Mouse (Mus musculus): ENCODE results near the gene Lrch1. TPM values are rescaled to one million over a fixed set of nuclear protein-coding genes. Genes with fewer than 3 reads are reported as not detected.

Gene Lrch1
- polyA plus RNA-seq, 1 experiment from 2014 or later, result 18.3 TPM

DNA sequence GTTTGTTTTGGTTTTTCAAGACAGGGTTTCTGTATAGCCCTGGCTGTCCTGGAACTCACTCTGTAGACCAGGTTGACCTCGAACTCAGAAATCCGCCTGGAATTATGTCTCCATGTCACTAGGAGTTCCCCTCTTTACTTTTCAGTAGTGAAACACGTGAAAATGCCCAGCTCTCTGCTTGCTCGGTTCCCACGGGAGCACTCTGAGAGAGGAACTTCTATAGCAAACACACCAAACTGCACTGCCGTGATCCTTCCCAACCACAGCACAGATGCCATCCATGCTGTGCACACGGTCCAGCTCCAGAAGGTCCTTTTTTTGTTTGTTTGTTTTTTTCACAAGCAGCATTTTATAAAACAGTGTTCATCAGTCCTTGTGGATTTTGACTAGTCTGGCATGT, 28.5 kb downstream of the Lrch1 start:
- 70% methylated on average over 7 of the region's 7 CpGs for WGBS

DNA sequence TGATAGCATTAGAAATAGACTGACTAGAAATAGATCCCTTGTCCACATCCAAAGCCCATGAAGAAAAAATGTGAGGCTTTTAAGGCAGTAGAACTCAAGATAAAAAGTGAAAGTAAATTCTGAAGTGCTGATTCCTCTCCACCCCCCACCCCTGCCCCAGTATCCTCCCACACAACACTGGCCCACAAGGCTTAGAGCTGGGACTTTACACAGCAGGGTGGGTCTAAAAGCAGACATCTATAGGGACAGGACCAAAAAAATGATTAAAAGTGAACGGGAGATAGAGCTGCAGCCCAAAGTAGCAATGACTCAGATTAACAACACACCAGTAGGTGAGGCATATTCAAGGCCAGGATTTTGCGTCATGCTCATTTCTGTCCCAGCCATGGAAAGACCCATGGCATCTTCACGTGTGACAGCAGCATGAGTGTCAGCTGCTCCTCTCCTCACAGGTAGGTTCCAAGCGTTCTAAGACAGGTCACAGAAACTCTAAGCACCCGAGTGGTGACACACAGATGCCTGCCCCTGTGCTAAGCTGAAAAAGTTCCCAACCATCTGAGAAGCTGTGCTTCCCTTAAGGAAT, 29.1 kb downstream of the Lrch1 start:
- 84% methylated on average over 5 of the region's 5 CpGs for WGBS
- Histone ChIP-seq H3K9ac (ENCODE audit: low read length) (no peak overlapping the region), H3K4me3 (ENCODE audit: low read length) (no peak overlapping the region), H3K4me1 (replicated peaks; ENCODE audit: control insufficient read depth, insufficient read depth, low read length) (peaks cover 41% of the 10 kb centered on the region), H3K9me3 (ENCODE audit: control insufficient read depth, low read length) (no peaks in the 10 kb centered on the region), H3K27me3 (ENCODE audit: control insufficient read depth, insufficient read depth, low read depth, low read length) (no peaks in the 10 kb centered on the region), H3K36me3 (ENCODE audit: control insufficient read depth, insufficient read depth, low read length) (no peaks in the 10 kb centered on the region), H3K4me2 (ENCODE audit: low read depth, low read length) (no peak overlapping the region), H3K27ac (ENCODE audit: low read length) (no peak overlapping the region)
- no peak for ATAC-seq (ENCODE audit: low read depth)

More for the DNA sequence above, 28.5 kb downstream of the Lrch1 start:
- peaks cover 35% of the 10 kb centered on the region for H3K4me1 ChIP-seq (replicated peaks; ENCODE audit: control insufficient read depth, insufficient read depth, low read length)
- H3K9me3 ChIP-seq (ENCODE audit: control insufficient read depth, low read length), result no peaks in the 10 kb centered on the region
- no peak overlapping the region for H3K4me2 ChIP-seq (ENCODE audit: low read depth, low read length)
- H3K4me3 ChIP-seq (ENCODE audit: low read length), result no peak overlapping the region
- no peak overlapping the region for H3K9ac ChIP-seq (ENCODE audit: low read length)
- no peaks in the 10 kb centered on the region for H3K27me3 ChIP-seq (ENCODE audit: control insufficient read depth, insufficient read depth, low read depth, low read length)
- H3K27ac ChIP-seq (ENCODE audit: low read length), result no peak overlapping the region
- H3K36me3 ChIP-seq (ENCODE audit: control insufficient read depth, insufficient read depth, low read length), result no peaks in the 10 kb centered on the region
- ATAC-seq (ENCODE audit: low read depth), result no peak

GRCm38 (mm10) chr14:74917504-74918124, 30.1 kb downstream of the Lrch1 start:
- H3K4me2 ChIP-seq (ENCODE audit: low read depth, low read length), result no peak overlapping the region
- H3K27me3 ChIP-seq (ENCODE audit: control insufficient read depth, insufficient read depth, low read depth, low read length), result no peaks in the 10 kb centered on the region
- no peak overlapping the region for H3K9ac ChIP-seq (ENCODE audit: low read length)
- no peaks in the 10 kb centered on the region for H3K36me3 ChIP-seq (ENCODE audit: control insufficient read depth, insufficient read depth, low read length)
- WGBS, result 74% methylated on average over 5 of the region's 5 CpGs
- no peak overlapping the region for H3K27ac ChIP-seq (ENCODE audit: low read length)
- H3K4me1 ChIP-seq (replicated peaks; ENCODE audit: control insufficient read depth, insufficient read depth, low read length), result peaks cover 40% of the 10 kb centered on the region
- no peaks in the 10 kb centered on the region for H3K9me3 ChIP-seq (ENCODE audit: control insufficient read depth, low read length)
- ATAC-seq (ENCODE audit: low read depth), result no peak
- no peak overlapping the region for H3K4me3 ChIP-seq (ENCODE audit: low read length)

DNA sequence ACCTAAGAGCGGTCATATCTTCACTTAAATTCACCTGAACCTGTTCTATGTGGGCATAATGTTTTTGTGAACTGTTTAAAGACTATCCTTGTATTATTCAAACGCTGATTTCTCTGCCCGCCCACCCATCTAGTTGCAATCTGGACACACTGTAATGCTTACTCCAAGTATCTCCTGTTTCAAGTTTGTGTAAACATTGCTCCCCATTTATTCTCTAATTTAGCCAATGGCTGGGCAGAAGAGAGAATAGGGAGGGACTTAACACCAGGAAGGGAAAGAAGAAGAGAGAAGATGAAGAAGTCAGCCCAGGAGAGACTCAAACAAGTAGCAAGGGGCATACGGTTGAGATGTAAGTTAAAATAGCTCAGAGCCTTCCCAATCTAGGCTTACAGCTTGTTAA, 31.0 kb downstream of the Lrch1 start:
- no peak overlapping the region for H3K9ac ChIP-seq (ENCODE audit: low read length)
- no peak overlapping the region for H3K27ac ChIP-seq (ENCODE audit: low read length)
- ATAC-seq (ENCODE audit: low read depth), result peak; percentile 32; the same call in 1 of the 2 replicates
- WGBS, result 50% methylated on average over 4 of the region's 4 CpGs
- H3K4me1 ChIP-seq (replicated peaks; ENCODE audit: control insufficient read depth, insufficient read depth, low read length), result peaks cover 40% of the 10 kb centered on the region
- no peak overlapping the region for H3K4me3 ChIP-seq (ENCODE audit: low read length)
- no peaks in the 10 kb centered on the region for H3K9me3 ChIP-seq (ENCODE audit: control insufficient read depth, low read length)
- no peak overlapping the region for H3K4me2 ChIP-seq (ENCODE audit: low read depth, low read length)
- no peaks in the 10 kb centered on the region for H3K27me3 ChIP-seq (ENCODE audit: control insufficient read depth, insufficient read depth, low read depth, low read length)
- H3K36me3 ChIP-seq (ENCODE audit: control insufficient read depth, insufficient read depth, low read length), result no peaks in the 10 kb centered on the region

DNA sequence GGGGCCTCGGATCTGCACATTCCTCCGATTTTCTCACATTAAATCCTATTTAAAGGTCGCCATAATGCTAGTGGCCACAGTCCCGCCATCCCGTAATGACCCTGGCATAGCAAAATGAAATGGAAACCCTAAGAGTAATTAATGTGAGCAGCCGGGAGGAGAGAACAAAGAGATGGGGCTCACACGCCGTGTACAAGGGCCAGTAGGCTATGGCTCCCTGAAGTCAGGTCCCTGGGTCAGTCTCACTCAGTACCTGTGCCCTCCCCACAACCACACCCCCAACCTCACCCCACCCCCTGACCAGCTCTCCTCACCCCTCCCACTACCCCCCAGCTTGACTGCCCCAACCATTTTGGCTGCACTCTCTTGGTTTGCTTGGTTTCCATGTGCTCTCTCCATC, 31.6 kb downstream of the Lrch1 start:
- no peaks in the 10 kb centered on the region for H3K27me3 ChIP-seq (ENCODE audit: control insufficient read depth, insufficient read depth, low read depth, low read length)
- 0 out of 2 replicates have a peak, but pooled peaks have one; percentile 18 for ATAC-seq (ENCODE audit: low read depth)
- no peak overlapping the region for H3K4me3 ChIP-seq (ENCODE audit: low read length)
- peaks cover 41% of the 10 kb centered on the region for H3K4me1 ChIP-seq (replicated peaks; ENCODE audit: control insufficient read depth, insufficient read depth, low read length)
- no peak overlapping the region for H3K27ac ChIP-seq (ENCODE audit: low read length)
- WGBS, result 83% methylated on average over 8 of the region's 8 CpGs
- H3K4me2 ChIP-seq (ENCODE audit: low read depth, low read length), result no peak overlapping the region
- H3K9ac ChIP-seq (ENCODE audit: low read length), result no peak overlapping the region
- no peaks in the 10 kb centered on the region for H3K9me3 ChIP-seq (ENCODE audit: control insufficient read depth, low read length)
- no peaks in the 10 kb centered on the region for H3K36me3 ChIP-seq (ENCODE audit: control insufficient read depth, insufficient read depth, low read length)

- H3K27me3 ChIP-seq (ENCODE audit: control insufficient read depth, insufficient read depth, low read depth, low read length), result no peaks in the 10 kb centered on the region
- no peaks in the 10 kb centered on the region for H3K9me3 ChIP-seq (ENCODE audit: control insufficient read depth, low read length)
- peaks cover 42% of the 10 kb centered on the region for H3K4me1 ChIP-seq (replicated peaks; ENCODE audit: control insufficient read depth, insufficient read depth, low read length)
- no peak overlapping the region for H3K4me3 ChIP-seq (ENCODE audit: low read length)
- H3K36me3 ChIP-seq (ENCODE audit: control insufficient read depth, insufficient read depth, low read length), result no peaks in the 10 kb centered on the region
- 70% methylated on average over 2 of the region's 2 CpGs for WGBS
- no peak overlapping the region for H3K27ac ChIP-seq (ENCODE audit: low read length)
- no peak overlapping the region for H3K9ac ChIP-seq (ENCODE audit: low read length)
- no peak overlapping the region for H3K4me2 ChIP-seq (ENCODE audit: low read depth, low read length)
- ATAC-seq (ENCODE audit: low read depth), result no peak
Observed at GRCm38 (mm10) chr14:74915658-74916057, 32.0 kb downstream of the Lrch1 start.

DNA sequence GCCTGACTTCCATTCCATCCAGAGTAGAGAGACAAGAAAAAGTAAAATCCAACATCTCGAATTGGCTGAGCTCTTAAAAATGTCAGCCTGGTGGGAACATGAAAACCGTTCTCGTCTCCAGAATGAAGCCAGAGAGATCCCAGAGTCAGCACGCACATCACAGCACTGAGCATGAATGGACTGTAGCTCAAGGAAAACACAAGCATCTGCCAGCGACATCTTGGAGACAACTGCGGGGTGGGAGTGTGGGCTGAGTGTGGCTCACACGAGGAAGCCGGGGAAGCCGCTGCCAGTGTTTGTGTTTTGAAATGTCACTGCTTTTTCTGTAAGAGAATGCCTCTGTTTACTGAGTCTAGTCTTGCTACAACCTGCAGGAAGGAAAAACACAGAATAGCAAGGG, 32.7 kb downstream of the Lrch1 start:
- Histone ChIP-seq H3K36me3 (ENCODE audit: control insufficient read depth, insufficient read depth, low read length) (no peaks in the 10 kb centered on the region), H3K9me3 (ENCODE audit: control insufficient read depth, low read length) (no peaks in the 10 kb centered on the region), H3K27me3 (ENCODE audit: control insufficient read depth, insufficient read depth, low read depth, low read length) (no peaks in the 10 kb centered on the region), H3K9ac (ENCODE audit: low read length) (no peak overlapping the region; the same call in 1 of the 2 replicates), H3K4me1 (replicated peaks; ENCODE audit: control insufficient read depth, insufficient read depth, low read length) (peaks cover 47% of the 10 kb centered on the region), H3K4me3 (ENCODE audit: low read length) (no peak overlapping the region), H3K27ac (ENCODE audit: low read length) (peak overlapping the region; percentile 75), H3K4me2 (ENCODE audit: low read depth, low read length) (no peak overlapping the region)
- WGBS, result 32% methylated on average over 9 of the region's 9 CpGs
- peak; percentile 57 for ATAC-seq (ENCODE audit: low read depth)

GRCm38 (mm10) chr14:74913381-74914230, 34.1 kb downstream of the Lrch1 start:
- Histone ChIP-seq H3K9me3 (ENCODE audit: control insufficient read depth, low read length) (no peaks in the 10 kb centered on the region), H3K4me1 (replicated peaks; ENCODE audit: control insufficient read depth, insufficient read depth, low read length) (peaks cover 47% of the 10 kb centered on the region), H3K36me3 (ENCODE audit: control insufficient read depth, insufficient read depth, low read length) (no peaks in the 10 kb centered on the region), H3K27ac (ENCODE audit: low read length) (peak overlapping the region; percentile 75), H3K4me2 (ENCODE audit: low read depth, low read length) (peak overlapping the region; percentile 34), H3K9ac (ENCODE audit: low read length) (peak overlapping the region; percentile 45), H3K4me3 (ENCODE audit: low read length) (0 out of 2 replicates have a peak overlapping the region, but pooled peaks have one; percentile 6), H3K27me3 (ENCODE audit: control insufficient read depth, insufficient read depth, low read depth, low read length) (no peaks in the 10 kb centered on the region)
- peak; percentile 62 for ATAC-seq (ENCODE audit: low read depth)
- WGBS, result 29% methylated on average over 20 of the region's 20 CpGs

DNA sequence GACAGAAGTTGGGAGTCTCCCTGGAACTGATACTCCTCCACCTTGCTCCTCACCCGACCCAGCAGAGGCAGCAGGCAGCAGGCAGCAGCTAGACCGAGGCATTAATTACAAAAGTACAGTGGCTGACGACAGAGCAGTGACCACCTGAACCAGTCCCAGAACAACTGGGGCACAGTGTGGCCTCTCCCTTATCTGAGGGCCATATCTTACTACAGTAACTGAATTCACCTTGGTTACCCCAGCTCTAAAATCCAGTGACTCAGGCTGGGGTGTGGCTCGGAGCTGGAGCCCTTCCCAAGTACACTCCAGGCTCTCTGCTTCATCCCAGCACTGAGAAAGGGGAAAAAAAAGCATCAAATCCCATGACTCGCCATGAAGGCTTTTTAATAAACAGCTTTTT, 37.3 kb downstream of the Lrch1 start:
- peak; percentile 53 for ATAC-seq (ENCODE audit: low read depth)
- H3K27ac ChIP-seq (ENCODE audit: low read length), result peak overlapping the region; percentile 30; the same call in 1 of the 2 replicates
- H3K9me3 ChIP-seq (ENCODE audit: control insufficient read depth, low read length), result no peaks in the 10 kb centered on the region
- H3K27me3 ChIP-seq (ENCODE audit: control insufficient read depth, insufficient read depth, low read depth, low read length), result no peaks in the 10 kb centered on the region
- H3K9ac ChIP-seq (ENCODE audit: low read length), result no peak overlapping the region
- H3K4me3 ChIP-seq (ENCODE audit: low read length), result no peak overlapping the region
- no peak overlapping the region for H3K4me2 ChIP-seq (ENCODE audit: low read depth, low read length)
- 37% methylated on average over 5 of the region's 5 CpGs for WGBS
- peaks cover 43% of the 10 kb centered on the region for H3K4me1 ChIP-seq (replicated peaks; ENCODE audit: control insufficient read depth, insufficient read depth, low read length)
- no peaks in the 10 kb centered on the region for H3K36me3 ChIP-seq (ENCODE audit: control insufficient read depth, insufficient read depth, low read length)

Data from lung, embryonic 16.5 days (tissue).